Mouse (Mus musculus) ES-Bruce4 (cell line): ENCODE data around the gene Usp7.

Experiments
- CTCF ChIP-seq: IDR thresholded peaks from one replicate; pipeline ENCODE4 v1.8.1; 2011; ENCODE audit warnings: low read depth, low read length
- EP300 ChIP-seq: IDR thresholded peaks from 2 replicates; pipeline ENCODE4 v1.6.1; 2011; ENCODE audit warnings: low read depth, low read length; ENCODE audit not compliant: insufficient read depth
- POLR2A ChIP-seq: IDR thresholded peaks from one replicate; pipeline ENCODE4 v1.8.1; 2011; ENCODE audit warnings: low read length; ENCODE audit not compliant: insufficient read depth

DNA sequence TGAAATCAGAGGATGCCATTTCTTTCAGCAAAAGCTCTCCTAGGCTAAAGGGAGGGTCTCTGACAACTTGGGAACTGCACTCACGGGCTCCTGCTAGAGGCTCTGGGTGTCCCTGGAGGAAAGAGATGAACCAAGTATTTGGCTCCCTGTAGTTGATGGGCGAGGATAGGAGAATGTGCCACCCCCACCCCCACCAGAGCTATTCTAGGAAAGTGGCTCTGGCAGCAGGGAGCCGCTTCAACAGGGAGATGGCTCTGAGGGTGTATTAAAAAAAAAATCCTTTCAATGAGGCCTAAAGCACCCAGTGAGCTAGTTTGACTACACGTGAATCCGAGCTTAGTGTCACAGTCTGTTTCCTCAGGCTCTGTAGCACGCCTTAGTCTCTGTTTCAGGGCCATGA is 29.1 kb downstream of the Usp7 start:
- TF ChIP-seq POLR2A (no peak), CTCF (no peak), EP300 (no peak)
